Mouse (Mus musculus): ENCODE measurements around the gene Mlf2.

Gene Mlf2

DNA sequence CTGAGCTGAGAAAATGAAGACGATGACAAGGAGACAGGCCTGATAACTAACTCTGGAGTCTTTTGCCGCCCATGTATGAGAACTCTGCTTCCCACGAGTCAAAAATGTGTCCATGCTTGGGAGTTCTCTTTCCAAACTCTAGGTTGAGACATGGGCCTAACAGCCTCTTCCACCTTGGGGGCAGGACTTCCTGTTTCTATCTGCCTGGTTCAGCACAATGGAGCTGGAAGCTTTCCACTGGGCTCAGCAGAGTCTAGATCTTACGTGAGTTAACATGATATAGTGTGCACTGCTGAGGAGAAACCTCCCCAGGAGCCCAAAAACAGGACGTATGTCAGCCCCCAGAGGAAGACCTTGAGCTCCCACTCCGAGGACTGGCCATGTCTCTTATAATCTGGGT is 18.0 kb upstream of the Mlf2 start:
- DNase-seq = no peak

DNA sequence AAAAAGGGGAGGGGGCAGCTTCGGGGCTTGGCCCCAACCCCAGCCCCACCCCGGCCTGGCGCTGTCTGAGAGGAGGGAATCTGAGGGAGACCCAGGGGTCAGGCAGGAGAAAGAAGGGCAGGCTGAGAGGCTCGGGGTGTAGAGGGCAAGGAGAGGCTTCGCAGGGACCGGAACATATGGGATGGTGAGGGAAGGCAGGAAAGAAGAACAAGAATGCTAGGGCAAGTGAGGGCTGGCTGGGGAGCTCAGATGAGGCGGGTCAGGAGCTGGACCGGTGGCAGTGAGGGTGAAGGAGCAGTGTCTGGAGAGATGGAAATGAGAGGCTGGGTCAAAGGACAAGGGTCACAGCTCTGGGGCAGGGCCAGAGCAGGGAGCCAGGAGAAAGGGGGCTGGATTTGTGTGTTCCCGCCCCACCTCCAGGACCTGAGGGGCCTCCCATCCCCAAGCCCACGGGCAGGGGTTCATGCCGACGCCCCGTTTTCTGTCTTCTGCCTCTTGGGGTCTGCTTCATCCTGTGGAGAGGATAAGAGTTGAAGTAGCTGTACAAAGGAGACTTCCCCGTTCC is 17.4 kb upstream of the Mlf2 start:
- DNase-seq = peak; percentile 46

DNA sequence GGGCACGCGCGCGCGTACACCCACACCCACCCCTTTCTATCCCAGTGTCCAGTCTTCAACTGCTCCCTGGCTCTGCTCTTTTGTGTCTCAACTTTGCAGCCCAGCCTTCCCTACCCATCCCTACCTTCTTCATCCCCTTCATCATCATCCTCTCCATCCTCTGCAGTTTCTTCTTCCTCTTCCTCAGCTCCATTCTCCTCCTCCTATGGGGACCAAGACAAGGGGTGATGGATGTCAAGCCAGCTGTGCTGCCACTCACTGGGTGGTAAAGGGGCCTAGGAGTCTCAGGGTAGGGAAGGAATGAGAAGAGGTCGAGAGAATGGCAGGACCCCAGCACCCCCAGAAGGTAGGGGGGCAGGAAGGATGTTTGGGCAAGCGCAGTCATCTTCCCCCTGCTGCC is 16.7 kb upstream of the Mlf2 start:
- no peak for DNase-seq

DNA sequence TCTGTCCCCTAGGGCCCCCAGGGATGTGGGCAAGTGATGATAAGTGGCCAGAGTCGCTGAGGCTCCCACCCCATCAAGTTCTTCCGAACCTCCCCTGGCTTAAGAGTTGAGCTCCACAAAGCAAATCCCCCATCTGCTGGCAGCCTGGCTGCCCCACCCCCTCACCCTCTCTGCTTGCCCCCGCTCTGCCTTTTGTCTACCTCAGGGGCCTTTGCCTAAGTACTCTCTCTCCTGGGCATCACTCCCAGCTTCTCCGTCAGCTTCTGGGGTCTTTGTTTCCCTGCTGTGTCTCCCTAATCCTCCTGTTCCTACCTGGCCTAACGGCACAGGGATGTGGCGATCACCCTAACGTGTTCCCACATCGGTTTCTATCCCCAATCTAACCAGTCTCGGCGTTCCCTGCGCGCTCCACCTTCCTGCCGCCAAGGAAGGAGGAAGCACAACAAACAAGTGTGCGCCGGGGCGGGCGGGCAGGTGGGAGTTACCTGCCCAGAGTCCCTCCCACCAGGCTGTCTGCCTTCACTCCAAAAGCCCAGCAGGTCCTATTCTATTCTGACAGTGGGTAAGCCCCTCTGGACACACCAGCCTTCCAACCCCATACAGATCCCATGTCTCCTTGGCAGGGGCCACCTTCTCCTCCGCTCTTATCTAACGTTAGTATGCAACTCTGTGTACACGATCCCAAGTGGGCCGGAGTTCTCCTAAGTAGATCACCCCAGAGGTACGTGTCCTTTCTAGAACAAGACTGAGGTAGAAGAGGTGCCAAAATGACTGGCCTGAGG is 15.8 kb upstream of the Mlf2 start:
- DNase-seq = peak; percentile 69

DNA sequence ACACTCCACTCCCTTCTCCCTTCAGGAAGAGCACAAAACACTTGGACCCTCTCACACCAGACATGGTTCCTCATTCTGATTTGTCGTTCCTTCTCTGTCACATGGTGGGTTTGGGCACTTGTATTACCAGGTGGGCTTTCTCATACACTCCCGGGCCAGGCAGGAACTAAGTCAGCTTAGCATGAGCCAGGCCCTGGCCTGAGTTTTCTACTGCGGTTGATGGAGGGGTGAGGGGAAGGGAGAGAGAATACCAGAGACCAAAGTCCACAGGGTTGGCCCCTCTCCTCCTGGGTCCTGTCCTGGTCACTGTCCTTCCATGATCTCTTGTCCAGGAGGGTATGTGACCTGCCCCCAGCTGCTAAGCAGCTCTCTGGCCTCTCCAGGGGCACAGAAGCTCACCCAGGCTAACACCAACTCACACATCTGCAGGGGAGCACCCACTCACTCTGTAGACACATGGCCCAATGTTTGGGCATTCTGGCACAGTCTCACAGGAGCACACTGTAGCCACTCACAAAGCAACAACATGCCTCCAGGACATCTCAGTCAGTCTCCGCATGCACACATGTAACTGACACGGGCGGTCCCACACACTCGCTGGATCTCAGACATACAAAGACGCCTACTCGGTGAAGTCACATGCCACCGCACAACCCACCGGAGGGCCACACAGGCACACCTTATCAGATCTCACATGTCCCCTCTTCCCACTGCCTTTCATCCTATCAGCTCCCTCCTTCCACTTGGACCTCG is 15.1 kb upstream of the Mlf2 start:
- DNase-seq = peak; percentile 75

DNA sequence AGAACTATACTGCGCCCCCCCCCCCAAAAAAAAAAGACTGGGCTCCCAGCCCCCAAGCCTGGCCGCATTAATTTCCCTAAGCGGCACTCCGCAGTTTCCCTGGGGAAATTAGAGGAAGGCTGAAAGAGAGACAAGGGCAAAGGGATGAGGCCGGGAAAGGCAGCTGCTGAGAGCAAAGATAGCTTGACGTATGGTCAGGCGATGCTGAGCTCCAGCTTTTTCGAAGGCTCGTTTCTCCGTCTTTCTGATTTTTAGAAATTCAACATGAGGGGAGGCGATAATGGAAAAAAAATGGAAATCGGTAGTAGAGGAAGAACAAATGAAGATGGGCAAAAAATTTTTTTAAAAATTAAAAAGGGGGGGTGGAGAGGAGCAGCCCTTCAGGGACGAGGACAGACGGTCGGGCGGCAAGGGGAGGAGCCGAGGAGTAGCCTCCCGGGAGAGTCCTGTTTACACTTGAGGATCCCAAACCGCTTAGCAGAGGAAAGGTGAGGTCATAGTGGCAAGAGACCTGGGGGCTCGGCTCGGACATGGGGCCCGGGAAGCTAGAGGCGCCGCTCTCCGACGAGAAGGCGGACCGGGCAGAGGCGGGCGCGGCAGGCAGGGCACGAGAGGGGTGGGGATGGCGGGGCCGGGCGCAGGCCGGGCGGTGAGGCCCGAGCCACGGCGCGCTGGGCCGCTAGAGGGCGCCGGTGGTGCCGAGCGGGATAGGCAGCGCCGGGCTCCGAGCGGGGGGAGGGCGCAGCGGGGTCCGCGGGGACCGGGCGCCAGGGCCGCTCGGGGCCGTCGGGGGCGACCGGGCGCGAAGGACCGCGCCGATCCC is 14.3 kb upstream of the Mlf2 start:
- peak; percentile 91 for DNase-seq

DNA sequence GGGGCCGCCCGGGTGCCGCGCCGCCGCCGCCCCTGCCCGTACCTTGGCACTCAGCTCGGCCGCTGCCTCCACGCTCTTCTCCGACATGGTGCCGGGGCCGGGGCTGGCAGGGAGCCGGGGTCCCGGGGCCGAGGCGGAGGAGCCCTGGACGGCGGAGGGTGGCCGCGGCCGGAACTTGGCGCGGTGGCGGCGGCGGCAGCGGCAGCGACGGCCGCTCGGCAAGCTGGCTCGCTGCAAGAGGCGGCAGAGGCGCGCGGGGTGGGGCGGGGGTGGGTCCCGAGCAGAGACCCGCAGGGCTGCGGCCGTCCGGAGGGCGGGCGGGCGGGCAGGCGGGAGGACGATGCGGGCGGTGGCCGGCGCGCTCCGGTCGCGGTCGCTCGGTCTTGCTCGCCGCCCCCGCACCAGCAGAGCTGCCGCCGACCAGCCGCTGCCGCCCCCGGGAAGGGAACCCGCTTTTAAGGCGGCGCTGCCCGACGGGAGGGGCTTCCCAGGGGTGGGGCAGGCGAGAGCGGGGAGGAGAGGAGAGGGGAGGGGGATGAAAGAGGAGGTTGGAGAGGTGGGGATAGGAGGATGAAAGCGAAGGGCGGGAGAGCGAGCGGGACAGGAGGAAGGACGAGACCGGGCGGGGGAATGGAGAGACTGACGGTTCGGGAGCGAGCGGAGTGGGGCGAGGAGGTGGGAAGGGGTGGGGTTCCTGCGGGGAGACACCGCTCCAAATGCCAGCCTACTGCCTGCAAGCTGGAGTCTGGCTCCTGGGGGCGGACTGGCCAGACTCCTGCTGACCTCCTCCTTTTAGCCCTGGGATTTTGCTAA is 13.5 kb upstream of the Mlf2 start:
- peak; percentile 98 for DNase-seq

DNA sequence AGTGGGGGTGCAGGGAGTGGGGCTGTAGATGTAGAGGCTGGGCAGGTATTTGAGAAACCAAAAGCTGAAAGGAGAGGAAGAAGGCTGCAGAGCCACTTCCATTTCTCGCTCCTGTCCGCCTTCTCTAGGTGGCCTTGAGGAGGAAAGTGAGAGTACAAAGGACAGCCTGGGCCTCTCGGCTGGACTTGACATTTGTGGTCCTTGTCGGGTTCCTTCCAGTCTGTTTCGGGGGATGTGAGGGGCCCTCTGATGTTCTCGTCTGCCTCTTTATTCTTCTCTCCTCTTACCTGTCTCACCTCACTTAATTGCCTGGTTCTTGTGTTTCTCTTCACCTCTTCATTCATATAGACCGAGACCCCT is 12.9 kb upstream of the Mlf2 start:
- no peak for DNase-seq

DNA sequence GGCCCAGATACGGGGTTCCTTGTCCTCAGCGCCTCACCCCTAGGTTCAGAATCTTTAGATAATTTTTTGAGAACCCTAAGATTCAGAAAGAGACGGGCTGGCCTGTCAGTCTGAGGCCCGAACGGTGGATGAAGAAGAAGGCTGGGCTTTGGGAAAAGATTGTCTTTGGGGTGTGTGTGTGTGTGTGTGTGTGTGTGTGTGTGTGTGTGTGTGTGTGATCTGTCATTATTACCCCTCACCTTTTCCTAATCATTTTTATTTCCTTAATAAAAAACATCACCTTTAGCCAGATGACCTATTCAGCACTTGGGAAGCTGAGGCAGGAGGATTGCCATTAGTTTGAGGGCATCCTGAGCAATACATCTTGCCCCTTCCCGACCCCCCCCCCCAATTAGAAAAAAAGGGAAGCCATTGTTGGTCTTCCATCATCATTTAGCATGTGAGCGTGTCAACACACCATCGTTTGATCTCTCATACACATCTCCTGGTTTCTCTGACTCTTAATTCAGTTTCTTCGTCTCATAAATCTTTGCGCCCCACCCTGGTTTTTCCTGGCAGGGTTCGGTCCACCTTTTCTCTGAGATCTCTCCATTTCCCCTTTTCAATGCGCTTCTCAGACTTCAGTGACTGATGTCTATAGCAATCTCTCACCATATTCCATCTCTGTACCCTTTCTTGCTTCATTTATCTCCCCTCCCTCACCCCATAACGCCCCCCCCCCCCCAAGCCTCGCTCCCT is 12.1 kb upstream of the Mlf2 start:
- DNase-seq = peak; percentile 64

DNA sequence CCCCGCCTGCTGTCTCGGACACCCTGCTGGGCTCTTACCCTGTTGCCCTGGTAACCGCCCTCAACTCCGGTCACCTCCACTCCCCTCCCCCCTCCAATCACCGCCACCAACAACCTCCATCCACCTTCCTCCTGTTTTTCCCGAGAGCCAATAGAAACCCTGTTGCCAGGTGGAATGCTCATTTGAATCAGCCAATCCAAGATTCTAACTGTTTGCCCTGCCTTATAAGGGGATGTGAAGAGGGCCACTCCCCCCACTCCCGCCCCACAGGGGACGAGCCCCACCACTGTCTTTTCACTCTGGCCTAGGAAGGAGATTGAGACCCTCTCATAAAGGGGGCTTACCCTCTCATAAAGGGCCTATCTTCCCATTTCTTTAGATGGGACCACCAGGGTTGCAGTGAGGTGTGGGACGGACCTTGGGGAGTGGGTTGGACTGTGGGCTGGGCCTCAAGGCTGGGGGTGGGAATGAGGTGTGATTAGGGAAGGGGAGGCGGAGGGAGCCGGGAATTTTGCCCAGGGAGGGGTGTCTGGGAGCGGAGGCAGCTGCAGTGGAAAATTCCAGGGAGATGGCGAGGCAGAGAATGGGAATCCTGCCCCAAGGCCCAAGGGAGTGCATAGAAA is 11.4 kb upstream of the Mlf2 start, which contains the start of gene Ptms:
TSS of gene Ptms (minus strand) at position 409 of the 623 bp plus-strand sequence.
- DNase-seq = peak; percentile 99

DNA sequence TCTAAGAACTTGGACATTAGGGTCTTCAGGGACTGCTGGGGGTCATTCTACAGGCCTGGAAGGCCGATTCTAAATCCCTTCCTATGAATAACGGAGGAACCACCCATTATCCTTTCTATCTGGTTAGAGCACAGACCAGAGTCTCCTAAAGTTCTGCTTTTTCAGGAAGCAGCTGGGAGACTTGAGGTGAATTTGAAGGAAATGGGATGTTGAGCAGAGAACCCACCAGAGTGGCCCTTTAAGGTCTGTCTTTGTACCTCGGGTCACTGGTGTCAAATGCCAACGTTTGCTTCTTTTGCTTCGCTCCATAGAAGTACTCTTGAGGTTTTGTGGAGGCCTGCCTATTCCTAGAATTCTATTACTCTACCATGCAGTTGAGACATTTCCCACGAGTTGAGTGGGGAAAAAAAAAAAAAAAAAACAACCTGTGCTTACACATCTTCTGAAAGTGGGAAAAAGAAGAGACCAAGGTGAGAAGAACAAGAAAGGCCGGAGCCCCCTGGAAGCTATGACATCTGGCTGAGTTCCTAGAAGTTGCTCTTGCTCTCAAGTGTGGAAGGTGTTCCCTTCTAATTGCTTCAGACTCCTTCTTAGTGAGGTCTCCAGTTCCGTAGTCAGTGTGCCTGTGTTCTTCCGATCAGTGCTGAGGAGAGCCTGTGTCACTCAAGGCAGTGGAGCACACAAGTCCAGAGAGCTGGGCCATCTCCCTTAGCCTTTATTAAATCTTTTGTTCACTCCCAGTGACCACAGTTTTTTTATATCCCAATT is 10.7 kb upstream of the Mlf2 start:
- peak; percentile 54 for DNase-seq

DNA sequence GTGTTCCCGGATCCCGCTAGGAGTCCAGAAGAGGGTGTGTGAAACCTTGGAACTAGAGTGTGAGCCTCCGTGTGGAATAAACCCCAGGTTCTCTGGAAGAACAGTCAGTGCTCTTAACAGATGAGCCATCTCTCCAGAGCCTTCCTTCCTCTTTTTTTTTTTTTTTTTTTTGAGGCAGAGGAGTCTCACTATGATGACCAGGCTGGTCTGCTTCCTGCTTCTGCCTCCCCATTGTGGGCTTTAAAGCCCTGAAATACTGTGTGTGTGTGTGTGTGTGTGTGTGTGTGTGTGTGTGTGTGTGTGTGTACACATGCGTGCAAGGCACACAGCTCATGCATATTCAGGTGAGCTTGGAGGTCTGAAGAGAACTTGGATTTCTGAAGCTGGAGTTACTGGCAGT is 9.6 kb upstream of the Mlf2 start:
- DNase-seq = no peak

DNA sequence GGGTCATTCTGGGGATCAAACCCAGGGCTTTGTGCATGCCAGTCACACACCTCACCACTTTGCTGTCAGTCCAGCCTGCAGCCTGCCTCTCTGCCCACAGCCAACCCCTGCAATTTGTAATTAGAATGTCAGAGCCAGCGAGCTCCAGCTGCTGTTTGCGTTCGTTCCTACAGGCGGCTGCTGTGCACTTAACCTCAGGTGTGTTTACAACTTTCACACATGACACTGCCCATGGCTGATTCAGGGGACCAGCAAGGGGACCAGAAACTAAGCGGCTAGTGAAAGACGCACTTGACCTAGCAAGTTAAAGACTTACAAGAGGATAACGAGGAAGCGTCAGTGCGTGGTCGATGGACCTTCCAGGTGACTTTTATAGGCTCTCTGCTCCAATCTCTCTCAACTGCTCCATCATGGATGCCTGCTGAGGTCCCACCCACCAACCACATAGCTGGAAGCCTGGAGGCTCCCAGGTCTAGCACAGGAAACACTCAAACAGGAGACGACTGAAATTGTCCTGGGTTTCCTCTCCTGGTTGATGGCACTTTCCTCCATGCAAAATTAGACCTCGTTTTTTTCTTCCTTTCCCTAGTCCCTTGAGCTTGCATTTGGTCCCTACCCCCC is 5.9 kb upstream of the Mlf2 start:
- DNase-seq = peak; percentile 21

DNA sequence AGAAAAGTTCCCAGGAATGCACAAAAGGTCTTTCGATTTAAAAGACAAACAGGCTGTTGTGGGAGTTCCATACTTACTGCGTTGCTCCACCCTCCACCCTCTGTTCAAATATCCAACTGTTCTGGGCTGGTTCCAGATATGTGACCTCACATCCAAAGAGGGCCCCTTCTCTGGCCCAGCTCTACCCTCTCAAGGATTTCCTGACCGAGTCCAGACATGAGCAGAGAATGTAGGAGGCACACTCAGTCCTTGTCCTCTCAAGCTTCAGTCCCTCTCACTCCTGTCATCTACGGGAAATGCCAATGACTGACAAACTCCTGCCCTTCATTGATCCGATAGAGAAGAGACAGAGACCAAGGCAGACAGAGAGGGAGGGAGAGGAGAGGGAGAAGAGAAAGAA is 5.2 kb upstream of the Mlf2 start:
- no peak for DNase-seq

DNA sequence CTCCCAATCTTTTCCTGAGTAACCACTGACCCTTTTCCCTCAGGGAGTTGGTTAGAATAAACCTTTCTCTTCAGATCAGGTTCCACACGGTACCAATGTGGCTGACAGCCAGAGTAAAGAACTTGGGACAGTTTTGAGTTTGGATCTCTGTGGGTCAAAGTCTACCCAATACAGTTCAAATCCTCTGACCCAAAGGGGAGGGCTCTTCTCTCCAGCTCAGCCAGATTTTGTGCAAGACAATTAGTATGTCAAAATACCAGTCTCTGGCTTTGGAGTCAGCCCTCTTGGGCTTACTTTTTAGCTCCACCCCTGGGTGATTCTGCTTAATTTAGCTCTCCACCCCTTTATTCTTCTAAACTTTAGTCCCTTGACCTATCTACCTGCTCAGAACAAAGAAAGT is 955 bp upstream of the Mlf2 start:
- DNase-seq = peak; percentile 65

DNA sequence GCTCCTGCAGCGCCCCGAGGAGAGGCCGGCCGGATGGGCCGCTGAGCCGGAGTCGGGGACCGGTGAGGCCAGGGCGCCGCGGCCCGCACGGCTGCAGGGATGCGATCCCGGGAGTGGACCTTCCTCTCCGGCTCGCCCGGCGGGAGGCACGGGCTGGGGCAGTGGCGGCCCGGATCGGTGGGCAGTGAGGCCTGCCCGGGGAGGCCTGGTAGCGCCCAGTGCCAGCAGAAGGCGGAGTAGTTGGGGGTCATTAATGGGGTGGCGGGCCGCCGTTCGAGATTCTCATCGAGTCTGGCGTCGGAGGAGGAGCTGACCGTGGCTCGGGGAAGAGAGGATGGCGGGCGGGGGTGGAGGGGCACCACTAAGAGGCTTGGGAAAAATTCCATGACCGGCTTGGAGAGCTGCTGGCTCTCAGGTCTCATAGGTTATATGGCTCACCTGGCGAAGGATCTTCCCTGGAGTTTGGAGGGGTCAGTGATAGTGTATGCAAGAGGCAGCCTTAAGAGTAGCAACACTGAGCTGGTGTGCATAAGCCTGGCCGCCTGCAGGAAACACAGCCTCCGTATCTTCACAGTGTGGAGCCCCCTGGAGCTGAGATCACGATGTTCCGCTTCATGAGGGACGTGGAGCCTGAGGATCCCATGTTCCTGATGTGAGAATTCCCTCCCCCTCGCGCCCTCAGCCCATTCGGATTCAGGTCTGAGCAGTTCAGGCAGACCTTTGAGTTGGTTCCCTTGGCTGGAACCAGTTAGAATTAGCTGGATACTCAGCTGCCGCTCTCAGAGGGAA is 533 bp downstream of the Mlf2 start:
- no peak for DNase-seq

DNA sequence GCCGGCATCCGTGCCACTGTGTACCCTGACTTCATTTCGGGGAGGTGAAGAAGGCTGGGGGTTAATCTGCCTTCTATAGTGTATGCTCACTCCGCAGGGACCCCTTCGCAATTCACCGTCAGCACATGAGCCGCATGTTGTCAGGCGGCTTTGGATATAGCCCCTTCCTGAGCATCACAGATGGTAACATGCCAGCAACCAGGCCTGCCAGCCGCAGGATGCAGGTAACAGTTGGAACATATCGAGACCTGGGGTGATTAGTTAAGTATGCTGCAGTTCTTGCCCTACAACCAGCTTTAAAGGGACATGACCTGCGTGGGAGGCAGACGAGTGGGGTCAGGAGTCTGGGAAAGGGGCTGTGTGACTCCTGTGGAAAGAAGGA is 1.1 kb downstream of the Mlf2 start:
- DNase-seq = peak; percentile 75

DNA sequence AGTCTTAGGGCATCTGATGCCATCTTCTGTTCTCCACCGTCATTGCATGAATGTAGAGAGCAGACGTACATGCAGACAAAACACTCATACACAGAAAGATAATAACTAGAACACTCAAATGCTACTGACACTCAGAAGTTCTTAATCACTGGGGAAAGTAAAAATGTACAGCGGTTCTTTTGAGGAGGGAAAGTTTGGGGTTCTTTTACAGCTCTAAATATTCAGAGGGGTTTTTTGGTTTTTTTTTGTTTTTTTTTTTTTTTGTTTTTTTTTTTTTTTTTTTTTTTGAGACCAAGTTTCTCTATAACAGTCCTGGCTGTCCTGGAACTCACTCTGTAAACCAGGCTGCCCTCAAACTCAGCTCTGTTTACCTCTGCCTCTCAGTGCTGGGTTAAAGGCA is 1.9 kb downstream of the Mlf2 start:
- DNase-seq = no peak

DNA sequence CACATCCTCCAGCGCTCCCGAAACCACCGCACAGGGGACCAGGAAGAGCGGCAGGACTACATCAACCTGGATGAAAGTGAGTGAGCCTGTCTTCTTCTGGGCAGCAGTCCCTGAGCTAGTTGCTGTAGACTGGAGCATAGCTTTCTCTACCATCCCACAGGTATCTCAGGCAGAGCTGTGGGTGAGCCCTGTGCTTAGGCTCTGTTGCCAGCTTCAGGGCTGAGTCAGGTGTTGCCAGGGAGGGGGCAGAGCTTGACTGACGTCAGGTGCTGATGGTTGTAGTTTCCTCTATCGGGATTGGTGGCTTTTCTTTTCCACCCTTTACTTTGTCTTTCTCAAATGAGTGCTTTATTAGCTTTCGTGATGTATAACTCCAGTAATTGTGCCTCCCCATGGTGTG is 3.5 kb downstream of the Mlf2 start:
- DNase-seq = peak; percentile 26
